Mouse (Mus musculus): ENCODE data around the gene Cfap69. TPM values are rescaled to one million over a fixed set of nuclear protein-coding genes. Genes with fewer than 3 reads are reported as not detected.

The Cfap69 gene
- polyA plus RNA-seq, 2 experiments = 0.10 to 0.32 TPM

GRCm38 (mm10) chr5:5698830-5699229 lies 34.8 kb upstream of the Cfap69 start:
- Histone ChIP-seq H3K9me3 (ENCODE audit: control insufficient read depth, low read length) (no peaks in the 10 kb centered on the region), H3K4me1 (replicated peaks; ENCODE audit: control insufficient read depth in 2 of 2, insufficient read depth in 2 of 2, low read length in 1 of 2) (no peaks in the 10 kb centered on the region), H3K27ac (no peak overlapping the region), H3K4me3 (ENCODE audit: insufficient read depth in 1 of 2, low read depth in 2 of 2, low read length in 2 of 2) (no peak overlapping the region), H3K27me3 (ENCODE audit: control insufficient read depth, insufficient read depth, low read length) (peaks cover 8% of the 10 kb centered on the region), H3K9ac (replicated peaks) (no peak overlapping the region), H3K36me3 (replicated peaks; ENCODE audit: control insufficient read depth, insufficient read depth, low read depth) (no peaks in the 10 kb centered on the region), H3K4me2 (ENCODE audit: low read depth) (no peak overlapping the region)
- WGBS (ENCODE audit: insufficient replicate concordance) = 29% methylated on average over 3 of the region's 3 CpGs
- ATAC-seq (ENCODE audit: insufficient read depth) (no peak), DNase-seq (ENCODE audit: low read depth in 3 of 3, low spot score in 3 of 3) (no peak)
- TF ChIP-seq EP300 (IDR thresholded peaks at IDR 0.05; ENCODE audit: low read depth) (no peak), CTCF (IDR thresholded peaks at IDR 0.05; ENCODE audit: low read depth) (no peak)

- Histone ChIP-seq H3K27me3 (ENCODE audit: control insufficient read depth, insufficient read depth, low read length) (peaks cover 22% of the 10 kb centered on the region), H3K36me3 (replicated peaks; ENCODE audit: control insufficient read depth, insufficient read depth, low read depth) (no peaks in the 10 kb centered on the region), H3K9ac (replicated peaks) (no peak overlapping the region), H3K4me3 (ENCODE audit: insufficient read depth in 1 of 2, low read depth in 2 of 2, low read length in 2 of 2) (no peak overlapping the region), H3K4me1 (replicated peaks; ENCODE audit: control insufficient read depth in 2 of 2, insufficient read depth in 2 of 2, low read length in 1 of 2) (no peaks in the 10 kb centered on the region), H3K9me3 (ENCODE audit: control insufficient read depth, low read length) (no peaks in the 10 kb centered on the region), H3K27ac (no peak overlapping the region), H3K4me2 (ENCODE audit: low read depth) (no peak overlapping the region)
- DNase-seq (ENCODE audit: low read depth in 3 of 3, low spot score in 3 of 3) (no peak), ATAC-seq (ENCODE audit: insufficient read depth) (no peak)
- 71% methylated on average over 5 of the region's 5 CpGs for WGBS (ENCODE audit: insufficient replicate concordance)
- TF ChIP-seq EP300 (IDR thresholded peaks at IDR 0.05; ENCODE audit: low read depth) = no peak
- no peak for TF ChIP-seq CTCF (IDR thresholded peaks at IDR 0.05; ENCODE audit: low read depth)
Measured at GRCm38 (mm10) chr5:5695401-5695942, 31.4 kb upstream of the Cfap69 start.

GRCm38 (mm10) chr5:5693956-5694653 lies 30.1 kb upstream of the Cfap69 start, which contains the start of gene Steap2:
TSS of gene Steap2 (minus strand) at chr5:5694578.
- 1% methylated on average over 60 of the region's 66 CpGs for WGBS (ENCODE audit: insufficient replicate concordance)
- Histone ChIP-seq H3K27ac (no peak within 1 kb of the TSS), H3K4me2 (ENCODE audit: low read depth) (peak within 1 kb of the TSS; percentile 30), H3K36me3 (replicated peaks; ENCODE audit: control insufficient read depth, insufficient read depth, low read depth) (no peaks in the 10 kb centered on the region), H3K27me3 (ENCODE audit: control insufficient read depth, insufficient read depth, low read length) (peaks cover 22% of the 10 kb centered on the region), H3K9me3 (ENCODE audit: control insufficient read depth, low read length) (no peaks in the 10 kb centered on the region), H3K9ac (replicated peaks) (peak within 1 kb of the TSS; percentile 13; the same call in 1 of the 2 replicates), H3K4me1 (replicated peaks; ENCODE audit: control insufficient read depth in 2 of 2, insufficient read depth in 2 of 2, low read length in 1 of 2) (0 out of 4 replicates have a peak, but pooled peaks cover 0 to under 1% of the 10 kb centered on the region in 2 experiments), H3K4me3 (ENCODE audit: insufficient read depth in 1 of 2, low read depth in 2 of 2, low read length in 2 of 2) (peak within 1 kb of the TSS; percentile 56 to 63)
- ATAC-seq (ENCODE audit: insufficient read depth) (peak; percentile 77), DNase-seq (ENCODE audit: low read depth in 3 of 3, low spot score in 3 of 3) (no peak)
- no peak for TF ChIP-seq CTCF (IDR thresholded peaks at IDR 0.05; ENCODE audit: low read depth)
- TF ChIP-seq EP300 (IDR thresholded peaks at IDR 0.05; ENCODE audit: low read depth) = no peak

GRCm38 (mm10) chr5:5693541-5693955 lies 29.5 kb upstream of the Cfap69 start:
- H3K36me3 ChIP-seq (replicated peaks; ENCODE audit: control insufficient read depth, insufficient read depth, low read depth) = no peaks in the 10 kb centered on the region
- ATAC-seq (ENCODE audit: insufficient read depth) (0 out of 2 replicates have a peak, but pooled peaks have one; percentile 15), DNase-seq (ENCODE audit: low read depth in 3 of 3, low spot score in 3 of 3) (no peak)
- under 1% methylated on average over 27 of the region's 29 CpGs for WGBS (ENCODE audit: insufficient replicate concordance)
- peaks cover 0 to 3% of the 10 kb centered on the region in 2 experiments; a peak in 1 of 4 replicates for H3K4me1 ChIP-seq (replicated peaks; ENCODE audit: control insufficient read depth in 2 of 2, insufficient read depth in 2 of 2, low read length in 1 of 2)
- peak overlapping the region; percentile 30 for H3K4me2 ChIP-seq (ENCODE audit: low read depth)
- no peaks in the 10 kb centered on the region for H3K9me3 ChIP-seq (ENCODE audit: control insufficient read depth, low read length)
- H3K4me3 ChIP-seq (ENCODE audit: insufficient read depth in 1 of 2, low read depth in 2 of 2, low read length in 2 of 2) = peak overlapping the region; percentile 56 to 63
- H3K27me3 ChIP-seq (ENCODE audit: control insufficient read depth, insufficient read depth, low read length) = peaks cover 22% of the 10 kb centered on the region
- H3K27ac ChIP-seq = no peak overlapping the region
- no peak for TF ChIP-seq EP300 (IDR thresholded peaks at IDR 0.05; ENCODE audit: low read depth)
- TF ChIP-seq CTCF (IDR thresholded peaks at IDR 0.05; ENCODE audit: low read depth) = no peak
- H3K9ac ChIP-seq (replicated peaks) = peak overlapping the region; percentile 13; the same call in 1 of the 2 replicates

GRCm38 (mm10) chr5:5692167-5692738 lies 28.2 kb upstream of the Cfap69 start:
- 33% methylated on average over 4 of the region's 4 CpGs for WGBS (ENCODE audit: insufficient replicate concordance)
- Histone ChIP-seq H3K9me3 (ENCODE audit: control insufficient read depth, low read length) (no peaks in the 10 kb centered on the region), H3K36me3 (replicated peaks; ENCODE audit: control insufficient read depth, insufficient read depth, low read depth) (no peaks in the 10 kb centered on the region), H3K4me1 (replicated peaks; ENCODE audit: control insufficient read depth in 2 of 2, insufficient read depth in 2 of 2, low read length in 1 of 2) (peaks cover 0 to 3% of the 10 kb centered on the region in 2 experiments; a peak in 2 of 4 replicates), H3K27ac (no peak overlapping the region), H3K4me2 (ENCODE audit: low read depth) (peak overlapping the region; percentile 30; the same call in 1 of the 2 replicates), H3K9ac (replicated peaks) (no peak overlapping the region), H3K4me3 (ENCODE audit: insufficient read depth in 1 of 2, low read depth in 2 of 2, low read length in 2 of 2) (no peak overlapping the region), H3K27me3 (ENCODE audit: control insufficient read depth, insufficient read depth, low read length) (peaks cover 22% of the 10 kb centered on the region)
- ATAC-seq (ENCODE audit: insufficient read depth) (no peak), DNase-seq (ENCODE audit: low read depth in 3 of 3, low spot score in 3 of 3) (no peak)
- TF ChIP-seq EP300 (IDR thresholded peaks at IDR 0.05; ENCODE audit: low read depth) (no peak), CTCF (IDR thresholded peaks at IDR 0.05; ENCODE audit: low read depth) (no peak)
